Mouse (Mus musculus): Measurements from ENCODE around the gene Avpr2.

GRCm38 (mm10) chrX:73891551-73892152 lies at the start of gene Avpr2:
- TF ChIP-seq CTCF (IDR thresholded peaks at IDR 0.05; ENCODE audit: extremely low read depth, insufficient read depth, low read length), result no peak
- TF ChIP-seq POLR2A (IDR thresholded peaks at IDR 0.05; ENCODE audit: extremely low read depth, insufficient read depth, low read length), result no peak
